Mouse (Mus musculus) testis, adult 2 months (tissue): Measurements from ENCODE around the gene Sema3a.

Experiments
- CTCF ChIP-seq: fragments of 200-500 bp; IDR thresholded peaks from 2 replicates; pipeline ENCODE4 v1.5.1; 2012; ENCODE audit warnings: low read depth, mild to moderate bottlenecking, inconsistent platforms, low read length, moderate library complexity; ENCODE audit not compliant: control insufficient read depth, insufficient read depth, insufficient replicate concordance
- POLR2A ChIP-seq: fragments of 200-500 bp; IDR thresholded peaks from 2 replicates; pipeline ENCODE4 v1.6.1; 2012; ENCODE audit warnings: low read depth, mild to moderate bottlenecking, inconsistent platforms, low read length, moderate library complexity; ENCODE audit not compliant: control insufficient read depth

DNA sequence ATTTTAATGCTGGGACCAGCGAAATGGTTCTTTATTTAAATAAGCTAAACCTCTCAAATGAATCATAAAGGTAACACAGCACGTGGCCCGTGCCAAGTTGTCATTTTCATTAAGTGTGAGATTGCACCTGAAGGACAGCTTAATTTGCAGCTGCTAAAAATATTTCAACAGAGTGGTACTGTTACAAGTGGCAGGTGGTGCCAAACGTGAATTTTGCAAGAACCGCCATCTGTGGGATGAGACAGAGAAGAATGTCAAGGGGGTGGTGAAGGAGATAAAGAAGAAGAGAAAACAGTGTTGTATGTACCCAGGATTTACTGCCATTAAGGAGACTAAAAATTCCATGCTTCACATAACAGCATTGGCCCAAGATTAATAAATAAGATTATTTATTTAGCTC, 423.9 kb downstream of the Sema3a start:
- TF ChIP-seq CTCF = no peak
- no peak for TF ChIP-seq POLR2A
